Mouse (Mus musculus) brain, embryonic 14.5 days (tissue): ENCODE data around the gene Cnppd1. TPM values are rescaled to one million over a fixed set of nuclear protein-coding genes. Genes with fewer than 3 reads are reported as not detected.
A peak's percentile ranks its signal among the peaks of the same experiment; 100 is the strongest.

ENCODE experiments used
- DNase-seq: peaks from one replicate; pipeline ENCODE4 v3.0.0-alpha.2; 2011; ENCODE audit warnings: low read depth
- CTCF ChIP-seq: fragments of 200-500 bp; IDR thresholded peaks from 2 replicates; pipeline ENCODE4 v1.5.1; 2012; ENCODE audit warnings: inconsistent platforms, mild to moderate bottlenecking, moderate library complexity, borderline replicate concordance; ENCODE audit not compliant: insufficient read depth, insufficient read length; ENCODE audit errors: extremely low read depth
- POLR2A ChIP-seq: fragments of 200-500 bp; IDR thresholded peaks from 2 replicates; pipeline ENCODE4 v1.6.1; 2012; ENCODE audit warnings: mild to moderate bottlenecking, inconsistent platforms, borderline replicate concordance; ENCODE audit not compliant: poor library complexity, insufficient read depth, insufficient read length, severe bottlenecking; ENCODE audit errors: extremely low read depth
- polyA plus RNA-seq: library from polyadenylated mRNA; depleted of rRNA; stranded (reverse); fragments of >200 nt; gene quantifications from 2 replicates; pipeline ENCODE4 v1.2.3, GENCODE M21; 2012

The Cnppd1 gene
- polyA plus RNA-seq, 1 experiment: 59.8 TPM

DNA sequence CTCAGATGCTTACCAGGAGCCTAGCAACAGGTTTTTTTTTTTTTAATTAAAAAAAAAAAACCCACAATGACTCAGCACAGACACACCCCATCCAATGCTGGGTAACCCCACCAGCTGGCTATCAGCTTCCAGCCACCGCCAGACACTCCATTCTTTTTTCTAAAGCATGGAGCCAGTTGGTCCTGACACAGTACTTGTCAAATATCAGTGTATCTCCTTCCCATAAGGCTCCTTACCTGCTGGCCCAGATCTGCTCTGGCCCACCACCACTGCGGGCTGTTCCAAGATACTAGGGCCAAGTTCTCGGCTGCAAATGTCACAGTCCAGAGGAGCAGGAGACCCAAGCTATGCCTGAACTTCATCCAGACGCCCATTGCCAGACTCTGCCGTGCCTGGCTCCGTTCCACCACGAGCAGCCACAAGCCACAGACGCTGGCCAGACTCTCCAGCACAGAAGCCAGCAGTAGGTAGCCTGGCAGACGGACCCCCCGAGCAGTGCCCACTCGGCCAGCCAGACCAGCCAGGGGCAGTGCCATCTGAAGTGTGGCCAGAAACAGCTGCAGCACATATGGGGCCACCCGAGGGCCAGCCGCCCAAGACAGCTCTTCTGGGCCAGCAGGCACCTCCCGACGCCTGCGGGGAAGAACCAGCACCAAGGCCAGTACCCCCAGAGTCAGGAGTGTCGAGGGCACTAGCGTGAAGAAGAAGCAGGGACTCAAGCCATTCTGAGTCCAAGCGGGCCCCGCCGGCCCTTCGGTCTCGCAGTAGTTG, 37.0 kb upstream of the Cnppd1 start:
- DNase-seq: peak; percentile 60
- TF ChIP-seq POLR2A (no peak), CTCF (no peak)

DNA sequence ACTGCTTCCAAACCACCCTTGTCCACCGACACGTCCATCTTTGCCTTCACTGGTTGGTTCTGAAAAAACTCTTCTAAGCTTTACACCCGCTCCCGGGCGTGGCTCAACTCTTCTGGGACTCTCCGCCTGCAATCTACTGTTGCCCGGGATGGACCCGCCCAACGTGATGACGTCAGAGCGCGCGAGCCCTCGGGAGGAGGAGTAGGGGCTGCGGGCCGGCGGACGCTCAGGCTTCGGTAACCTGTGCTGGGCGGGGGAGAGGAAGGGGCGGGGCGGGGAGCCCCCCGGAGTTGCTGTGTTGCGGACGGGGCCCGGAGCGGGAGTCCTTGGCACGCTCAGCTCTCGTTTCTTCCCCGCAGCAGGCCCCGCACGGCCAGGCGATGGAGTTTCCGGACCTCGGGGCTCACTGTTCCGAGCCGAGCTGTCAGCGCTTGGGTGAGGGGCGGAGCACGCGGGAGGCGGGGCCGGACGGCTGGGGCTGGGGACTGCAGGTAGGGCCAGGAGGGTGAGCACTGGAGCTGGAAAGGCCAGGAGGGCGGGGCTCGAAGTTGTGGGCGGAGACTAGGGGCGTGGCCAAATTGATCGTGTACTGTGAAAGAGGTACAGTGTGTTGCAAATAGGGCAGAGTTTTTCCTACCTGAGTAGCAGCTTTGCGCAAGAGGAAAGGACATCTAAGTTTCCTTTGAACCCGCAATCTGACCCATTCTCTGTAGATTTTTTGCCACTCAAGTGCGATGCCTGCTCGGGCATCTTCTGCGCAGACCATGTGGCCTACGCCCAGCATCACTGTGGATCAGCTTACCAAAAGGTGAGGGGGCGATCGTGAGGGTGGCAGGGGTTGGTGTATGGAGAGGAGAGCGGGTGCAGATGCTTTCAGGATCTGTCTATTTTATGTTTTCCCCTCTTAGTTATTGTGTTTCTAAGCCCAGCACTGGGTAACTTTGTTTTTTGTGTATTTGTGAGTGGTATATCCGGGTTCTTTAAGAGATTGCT, 26.3 kb upstream of the Cnppd1 start, which contains the start of gene Zfand2b:
Gene Zfand2b (plus strand): TSS at position 175 of the 993 bp plus-strand sequence.
- no peak for TF ChIP-seq CTCF
- peak; percentile 37; the same call in 1 of the 2 replicates for TF ChIP-seq POLR2A
- DNase-seq: peak; percentile 97

DNA sequence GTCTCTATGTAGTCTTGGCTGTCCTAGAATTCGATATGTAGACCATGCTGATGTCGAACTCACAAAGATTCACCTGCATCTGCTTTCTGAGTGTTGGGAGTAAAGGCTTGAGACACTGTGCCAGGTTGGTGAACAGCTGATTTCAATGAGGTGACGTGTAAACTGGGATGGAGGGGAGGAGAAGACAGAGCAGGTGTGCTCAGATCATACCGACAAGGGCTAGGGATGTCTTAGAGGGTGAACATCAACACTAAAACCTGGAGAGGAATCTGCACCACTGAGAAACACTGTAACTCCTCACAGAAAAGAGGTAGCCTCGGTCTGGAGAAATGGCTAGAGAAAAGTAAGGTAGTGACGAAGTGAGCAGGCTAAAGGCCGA, 25.6 kb upstream of the Cnppd1 start:
- TF ChIP-seq CTCF: no peak
- TF ChIP-seq POLR2A: no peak
- no peak for DNase-seq

DNA sequence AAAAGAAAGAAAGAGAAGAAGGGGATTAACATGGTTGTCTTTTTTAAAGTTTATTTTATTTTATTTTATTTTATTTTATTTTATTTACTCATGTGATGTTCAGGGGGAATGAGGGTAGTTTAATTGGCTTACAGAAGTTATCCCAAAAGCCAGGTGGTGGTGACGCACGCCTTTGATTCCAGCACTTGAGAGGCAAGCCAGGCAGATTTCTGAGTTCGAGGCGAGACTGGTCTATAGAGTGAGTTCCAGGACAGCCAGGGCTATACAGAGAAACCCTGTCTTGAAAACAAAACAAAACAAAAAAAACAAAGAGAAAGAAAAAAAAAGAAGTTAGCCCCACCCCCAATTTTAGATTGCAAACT, 17.7 kb upstream of the Cnppd1 start:
- DNase-seq: no peak
- TF ChIP-seq CTCF (no peak), POLR2A (no peak)

- no peak for DNase-seq
- TF ChIP-seq POLR2A: no peak
- TF ChIP-seq CTCF: no peak
These were observed 17.2 kb upstream of the Cnppd1 start for GRCm38 (mm10) chr1:75159540-75160255.

- DNase-seq: no peak
- TF ChIP-seq POLR2A: no peak
- TF ChIP-seq CTCF: no peak
These were observed 16.5 kb upstream of the Cnppd1 start for GRCm38 (mm10) chr1:75158990-75159389.

DNA sequence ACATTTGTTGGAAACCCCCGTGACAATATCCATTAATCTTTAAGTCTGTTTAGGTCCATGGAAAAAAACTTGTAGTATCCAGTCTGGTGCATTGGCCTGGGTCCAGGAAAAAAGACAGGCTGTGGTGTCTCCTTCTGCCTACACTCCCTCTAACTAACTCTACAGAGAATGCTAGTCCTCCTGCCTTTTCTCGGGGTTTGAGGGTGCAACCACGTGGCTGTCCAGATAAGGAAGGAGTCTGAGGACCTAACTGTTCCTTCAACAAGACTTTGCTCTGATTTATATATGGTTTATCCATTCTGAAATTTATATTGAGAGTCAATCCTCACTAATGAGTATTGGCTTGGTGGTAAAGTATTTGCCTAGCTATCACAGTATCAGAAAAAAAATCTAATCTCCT, 13.3 kb upstream of the Cnppd1 start:
- DNase-seq: no peak
- TF ChIP-seq CTCF (no peak), POLR2A (no peak)

DNA sequence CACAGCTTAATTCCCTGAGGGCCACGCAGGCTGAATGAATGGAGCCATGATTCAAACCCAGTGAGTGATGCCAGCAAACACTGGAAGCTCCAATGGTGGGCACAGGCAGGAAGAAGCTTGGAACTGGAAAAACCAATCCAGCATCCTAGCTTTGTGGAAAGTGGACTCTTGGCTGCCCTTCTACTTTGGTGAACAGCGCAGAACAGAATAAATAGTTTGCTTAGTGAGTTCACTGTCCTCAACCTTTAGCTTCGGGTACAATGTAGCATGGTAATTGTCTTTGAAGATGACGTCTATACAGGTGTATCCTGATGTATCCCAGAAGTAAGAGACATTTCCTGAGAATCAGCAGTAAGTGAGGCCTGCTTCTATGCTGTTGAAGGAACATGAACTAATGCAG, 6.2 kb upstream of the Cnppd1 start:
- TF ChIP-seq CTCF (no peak), POLR2A (no peak)
- no peak for DNase-seq

- no peak for DNase-seq
- no peak for TF ChIP-seq CTCF
- TF ChIP-seq POLR2A: no peak
These were observed 5.1 kb upstream of the Cnppd1 start for GRCm38 (mm10) chr1:75147411-75148135.

- TF ChIP-seq POLR2A: no peak
- no peak for TF ChIP-seq CTCF
These were observed 3.1 kb upstream of the Cnppd1 start for GRCm38 (mm10) chr1:75145589-75145988.

GRCm38 (mm10) chr1:75141486-75142190, 873 bp downstream of the Cnppd1 start:
- DNase-seq: peak; percentile 56
- TF ChIP-seq POLR2A (no peak), CTCF (no peak)

More at GRCm38 (mm10) chr1:75145589-75145988, 3.1 kb upstream of the Cnppd1 start:
- no peak for DNase-seq
